Mouse (Mus musculus): Measurements from ENCODE around the gene Rag2.

The Rag2 gene

DNA sequence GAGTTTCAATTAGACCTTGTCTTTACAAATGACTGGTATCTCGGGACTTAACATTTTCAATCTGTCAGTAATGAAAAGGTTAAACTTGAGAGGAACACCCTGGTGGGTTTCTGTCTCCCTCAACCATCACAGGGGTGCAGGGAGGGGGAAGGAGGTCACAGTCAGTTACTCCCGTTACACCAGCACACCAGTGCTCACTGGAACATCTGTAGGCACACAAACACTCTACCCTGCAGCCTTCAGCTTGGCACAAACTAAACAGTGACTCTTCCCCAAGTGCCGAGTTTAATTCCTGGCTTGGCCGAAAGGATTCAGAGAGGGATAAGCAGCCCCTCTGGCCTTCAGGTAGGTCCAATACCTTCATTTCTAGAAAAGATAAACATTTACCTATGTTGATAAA is at the start of gene Rag2:
Gene Rag2, plus strand, starts transcription at position 193 of the 400 bp plus-strand sequence.
- no peak for DNase-seq (ENCODE audit: low read depth, low spot score)

DNA sequence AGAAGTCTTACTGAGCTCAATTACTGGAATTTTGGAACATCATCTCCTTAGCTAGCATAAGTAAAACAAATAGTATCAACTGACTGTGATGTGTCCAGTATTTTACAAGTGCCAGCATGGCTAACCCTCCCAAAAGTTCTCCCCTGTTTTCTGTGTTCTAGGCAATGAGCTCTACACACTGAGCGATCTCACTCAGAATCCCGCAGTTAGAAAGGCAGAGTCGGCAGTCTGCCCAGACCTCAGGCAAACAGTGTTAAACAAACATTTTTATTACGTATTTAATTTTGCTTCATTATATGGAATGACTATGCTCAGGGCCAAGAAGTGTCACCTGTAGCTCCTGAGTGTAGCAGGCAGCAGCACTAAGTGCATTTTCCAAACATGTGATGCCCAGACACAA is 47.3 kb upstream of the Rag2 start:
- DNase-seq (ENCODE audit: low read depth, low spot score): no peak

DNA sequence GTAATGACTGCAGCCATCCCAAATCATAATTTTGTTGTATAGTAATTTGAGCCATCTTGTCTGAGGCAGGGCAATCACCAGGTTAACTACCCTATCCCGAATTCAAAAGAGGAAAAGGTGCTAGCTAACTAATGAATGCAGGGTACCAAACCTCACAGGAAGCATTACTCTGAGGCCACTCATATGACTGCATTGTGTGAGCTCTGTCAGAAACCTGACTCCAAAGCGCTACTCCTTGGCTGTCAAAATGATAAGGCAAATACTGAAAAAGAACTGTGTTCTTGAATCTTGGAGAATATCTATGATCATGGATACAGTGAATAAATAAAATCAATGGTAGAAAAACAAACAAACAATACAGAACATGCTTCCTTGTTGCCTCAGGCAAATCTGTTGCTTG is 44.5 kb upstream of the Rag2 start:
- DNase-seq (ENCODE audit: low read depth, low spot score): no peak

DNA sequence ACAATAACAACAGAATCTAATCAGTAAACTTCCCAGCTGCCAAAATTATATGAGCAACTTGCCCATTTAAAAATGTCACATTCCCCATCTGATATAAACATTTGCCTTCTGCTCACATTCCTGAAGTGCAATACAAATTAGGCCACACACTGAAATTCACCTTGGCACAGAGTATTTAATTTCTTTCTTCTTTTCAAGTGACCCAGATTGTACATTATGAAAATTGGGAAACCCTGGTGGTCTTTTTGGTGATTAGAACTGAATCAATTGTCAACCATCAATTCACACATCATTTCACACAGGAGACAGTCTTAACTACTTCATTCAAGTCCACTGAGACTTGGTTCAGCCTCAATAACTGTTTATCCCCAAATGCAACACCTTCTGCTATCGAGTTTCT is 44.1 kb upstream of the Rag2 start:
- no peak for DNase-seq (ENCODE audit: low read depth, low spot score)

DNA sequence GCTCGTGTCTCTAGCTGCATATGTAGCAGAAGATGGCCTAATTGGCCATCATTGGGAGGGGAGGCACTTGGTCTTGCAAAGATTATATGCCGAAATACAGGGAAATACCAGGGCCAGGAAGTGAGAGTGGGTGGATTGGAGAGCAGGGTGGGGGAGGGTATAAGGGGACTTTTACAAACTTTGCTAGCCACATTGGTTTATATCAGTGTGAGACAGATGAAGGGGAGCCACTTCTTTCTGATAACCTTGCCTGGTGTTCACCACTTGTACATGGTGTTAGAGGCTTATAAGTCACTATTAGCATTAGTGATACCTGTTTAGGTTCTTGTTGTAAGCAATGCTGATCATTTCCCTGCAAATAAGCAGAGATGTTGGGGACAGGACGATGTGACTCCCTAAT is 43.5 kb upstream of the Rag2 start:
- DNase-seq (ENCODE audit: low read depth, low spot score): no peak

DNA sequence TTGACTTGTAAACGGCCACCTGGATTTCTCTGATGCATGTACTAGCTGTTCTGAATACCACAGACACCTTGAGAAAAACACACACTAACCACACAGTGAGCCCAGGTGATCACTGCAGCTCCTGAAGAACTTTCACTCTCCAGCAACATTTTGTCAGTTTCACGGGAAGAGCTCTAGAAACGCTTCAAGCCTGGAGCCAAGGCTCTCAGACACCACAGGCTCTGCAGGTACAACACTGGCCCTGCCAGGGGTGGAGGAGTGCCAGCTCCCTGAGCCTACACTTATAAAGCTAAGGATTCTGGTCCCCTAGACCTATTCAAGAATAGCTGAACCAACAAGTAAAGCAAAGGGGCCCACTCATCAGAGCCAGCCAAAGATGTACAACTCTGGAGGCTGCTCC is 43.1 kb upstream of the Rag2 start:
- DNase-seq (ENCODE audit: low read depth, low spot score): no peak

DNA sequence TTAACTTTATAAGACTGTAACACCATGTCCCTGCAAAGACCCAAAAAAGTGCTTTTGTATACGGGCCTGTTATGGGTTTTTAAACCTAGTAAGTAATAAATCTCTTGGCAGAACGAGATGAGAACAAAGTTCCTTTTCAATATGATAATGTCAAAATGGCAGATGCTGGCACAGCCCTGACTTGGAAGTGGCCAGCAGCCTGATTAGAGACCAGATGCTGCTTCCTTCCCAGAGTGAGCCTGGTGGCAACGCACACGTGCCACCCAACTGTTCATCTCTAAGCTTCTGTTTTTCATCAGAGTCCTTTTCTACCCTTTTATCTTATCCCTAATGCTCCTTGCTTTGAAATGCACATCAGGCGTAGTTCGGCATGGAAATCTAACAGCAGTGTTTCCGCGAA is 33.2 kb upstream of the Rag2 start:
- DNase-seq (ENCODE audit: low read depth, low spot score): no peak

DNA sequence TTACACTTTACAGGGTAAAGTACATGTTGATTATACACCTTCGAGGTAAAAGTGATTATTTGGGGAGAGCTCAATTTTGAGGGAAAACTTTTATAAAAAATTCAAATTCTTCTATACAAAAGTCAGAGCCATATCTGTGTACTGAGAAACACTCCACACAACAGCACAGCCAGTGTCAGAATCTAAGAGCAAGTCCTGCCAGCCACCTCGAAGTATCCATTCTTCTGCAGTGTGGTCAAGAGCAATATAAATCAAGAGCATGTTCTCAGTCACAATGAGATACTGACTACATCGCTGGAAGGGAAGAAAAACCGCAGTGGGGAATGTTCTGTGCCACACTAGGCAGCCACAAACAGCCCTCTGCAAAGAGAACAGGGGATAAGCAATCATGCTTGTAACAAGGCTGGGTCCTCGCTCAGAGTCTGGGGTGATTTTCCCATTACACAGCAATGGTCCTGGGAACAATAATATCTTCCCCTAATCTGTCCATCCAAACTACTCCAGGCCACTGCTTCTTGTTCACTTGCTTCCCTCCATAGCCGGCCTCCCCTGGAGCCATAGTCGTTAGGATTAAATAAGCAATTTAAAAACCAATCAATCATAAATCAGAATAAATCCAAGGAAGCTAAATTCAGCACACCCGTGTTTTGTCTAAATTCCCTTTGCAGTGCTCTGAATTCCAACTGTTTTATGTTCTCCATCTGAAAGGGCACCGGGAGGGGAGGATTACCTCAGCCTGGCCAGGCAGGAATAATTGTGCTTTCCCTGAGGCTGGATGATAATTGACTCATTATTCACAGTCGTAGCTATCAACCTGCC is 32.3 kb upstream of the Rag2 start:
- DNase-seq (ENCODE audit: low read depth, low spot score): peak; percentile 11

DNA sequence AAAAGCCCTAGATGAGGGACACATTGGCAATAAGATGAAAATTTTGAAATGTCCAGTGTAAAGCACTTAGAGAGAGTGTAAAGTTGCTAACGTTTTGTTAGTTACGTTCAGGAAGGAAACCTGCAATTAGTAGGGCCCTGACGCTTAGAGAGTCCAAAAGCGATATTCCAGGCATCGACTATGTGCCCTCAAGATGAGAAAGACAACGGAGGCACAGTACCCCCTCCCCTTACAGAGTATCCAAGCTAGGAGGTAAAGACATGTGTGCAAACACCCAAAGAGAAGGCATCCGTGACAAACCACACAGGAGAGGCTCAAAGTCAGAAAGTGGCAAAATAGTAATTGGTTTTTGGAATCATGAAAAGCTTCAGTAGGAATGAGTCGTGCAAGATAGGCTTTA is 31.6 kb upstream of the Rag2 start:
- no peak for DNase-seq (ENCODE audit: low read depth, low spot score)

DNA sequence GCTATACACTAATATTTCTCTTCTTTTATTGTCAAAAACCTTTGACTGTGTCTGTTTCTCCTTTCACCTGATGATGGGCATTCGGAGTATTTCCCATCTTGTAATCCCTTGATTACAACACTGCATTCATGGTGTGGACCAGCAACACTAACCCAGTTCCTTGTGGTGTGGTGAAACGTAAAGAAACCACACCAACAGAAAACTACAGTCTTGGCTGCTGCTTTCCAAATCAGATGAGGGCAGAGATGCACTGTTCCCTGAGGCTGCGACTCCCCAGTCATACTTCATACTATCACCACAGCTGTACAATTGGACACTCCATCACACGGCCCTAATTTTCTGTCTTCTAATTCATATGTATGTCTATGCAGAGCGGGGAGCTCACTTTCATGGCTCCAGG is 29.8 kb upstream of the Rag2 start:
- no peak for DNase-seq (ENCODE audit: low read depth, low spot score)

DNA sequence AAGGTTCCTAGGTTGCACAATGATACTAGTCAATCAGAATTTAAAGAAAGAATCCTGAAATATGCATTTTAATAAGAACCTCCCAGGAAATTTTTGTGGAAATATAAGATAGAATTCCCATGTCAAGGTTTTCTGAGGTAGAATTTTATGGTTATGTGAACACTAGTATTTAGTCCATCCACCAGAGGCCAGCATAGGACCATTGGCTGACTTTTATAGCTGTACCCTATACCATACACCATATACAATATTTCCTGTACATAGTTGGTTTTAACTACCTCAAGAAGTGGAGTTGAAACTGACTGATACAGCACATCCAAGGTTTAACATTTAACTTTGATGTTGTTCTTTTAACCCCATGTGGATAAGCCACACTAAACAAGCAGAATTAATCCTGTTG is 27.3 kb upstream of the Rag2 start:
- no peak for DNase-seq (ENCODE audit: low read depth, low spot score)

DNA sequence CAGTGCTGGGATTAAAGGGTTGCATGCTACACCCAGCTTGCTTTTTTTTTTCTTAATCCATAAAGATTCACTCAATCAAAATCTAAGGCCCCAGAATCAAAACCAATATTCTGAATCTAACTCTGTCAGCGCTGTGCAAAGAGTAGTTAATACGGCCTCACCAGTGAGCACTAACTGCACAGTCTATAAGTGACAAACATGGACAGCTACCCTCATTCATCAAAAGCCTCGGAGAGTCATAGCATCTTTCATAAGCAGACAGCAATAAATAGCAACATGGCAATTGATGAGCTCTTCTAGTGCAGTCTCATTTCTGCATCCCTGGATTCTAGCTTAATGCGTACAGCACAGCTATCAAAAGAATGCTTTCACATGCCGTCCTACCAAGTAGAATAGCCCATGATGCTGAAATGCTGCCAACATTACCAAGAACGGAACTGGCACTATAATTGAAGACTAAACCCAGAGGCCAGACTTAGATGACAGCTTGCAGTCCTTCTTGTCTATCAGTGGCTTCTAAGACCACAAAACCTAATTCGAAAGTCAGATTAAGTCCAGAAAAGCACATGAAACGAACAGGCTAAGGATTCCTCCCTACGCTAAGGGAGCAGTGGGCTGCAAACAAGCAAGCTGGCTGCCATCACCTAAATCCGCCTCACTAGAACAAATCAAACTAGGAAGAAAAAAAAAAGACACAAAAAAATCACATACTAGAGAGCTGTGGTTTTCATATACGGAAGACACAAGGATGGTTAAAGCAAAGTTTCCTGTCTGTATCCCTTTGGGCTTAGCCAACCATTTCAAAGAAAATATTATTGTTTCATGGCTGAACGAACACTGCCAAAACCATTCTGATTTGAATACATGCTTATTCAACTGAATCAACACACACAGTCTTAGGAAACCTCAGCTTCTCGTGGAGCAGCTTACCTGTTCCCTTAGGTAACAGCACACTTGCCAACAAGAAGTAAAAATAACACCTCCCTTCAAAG is 26.0 kb upstream of the Rag2 start:
- no peak for DNase-seq (ENCODE audit: low read depth, low spot score)

DNA sequence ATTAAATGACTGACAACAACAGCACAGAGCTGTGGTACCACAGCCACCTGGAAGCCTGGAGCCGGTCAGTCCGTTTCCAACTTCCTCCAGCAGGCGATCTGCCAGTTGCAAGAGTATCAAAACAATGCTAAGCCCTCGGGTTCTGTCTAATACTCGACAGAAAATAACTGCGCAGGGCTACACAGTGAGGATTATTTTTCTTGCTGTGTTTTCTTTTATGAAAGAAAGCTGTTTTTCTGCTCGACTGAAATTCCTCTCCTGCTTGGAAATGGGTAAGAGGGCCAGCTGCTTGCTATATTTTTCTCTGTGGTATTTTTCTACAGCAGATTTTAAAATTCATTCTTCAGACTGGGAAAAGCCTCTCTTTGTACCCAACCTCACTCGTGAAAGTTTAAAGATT is 23.8 kb upstream of the Rag2 start:
- DNase-seq (ENCODE audit: low read depth, low spot score): no peak

DNA sequence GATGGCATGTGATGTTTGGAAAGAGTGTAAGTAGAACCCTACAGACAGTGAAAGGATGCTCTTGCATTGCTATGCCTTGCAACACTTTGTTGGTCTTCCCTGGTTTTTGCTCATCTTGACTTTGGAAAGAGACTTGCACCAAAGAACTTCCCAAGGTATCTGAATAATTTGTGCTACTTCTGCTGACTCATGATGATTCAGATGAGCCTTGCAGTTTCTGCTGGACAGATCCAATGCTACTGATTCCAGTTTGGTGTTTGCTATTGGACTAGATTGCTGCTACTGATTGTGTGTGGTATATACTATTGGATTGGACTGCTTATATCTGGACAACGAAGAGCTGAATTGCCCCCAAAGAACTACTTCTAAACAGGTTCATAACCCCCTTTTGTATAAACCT is 21.4 kb upstream of the Rag2 start:
- peak; percentile 16 for DNase-seq (ENCODE audit: low read depth, low spot score)

DNA sequence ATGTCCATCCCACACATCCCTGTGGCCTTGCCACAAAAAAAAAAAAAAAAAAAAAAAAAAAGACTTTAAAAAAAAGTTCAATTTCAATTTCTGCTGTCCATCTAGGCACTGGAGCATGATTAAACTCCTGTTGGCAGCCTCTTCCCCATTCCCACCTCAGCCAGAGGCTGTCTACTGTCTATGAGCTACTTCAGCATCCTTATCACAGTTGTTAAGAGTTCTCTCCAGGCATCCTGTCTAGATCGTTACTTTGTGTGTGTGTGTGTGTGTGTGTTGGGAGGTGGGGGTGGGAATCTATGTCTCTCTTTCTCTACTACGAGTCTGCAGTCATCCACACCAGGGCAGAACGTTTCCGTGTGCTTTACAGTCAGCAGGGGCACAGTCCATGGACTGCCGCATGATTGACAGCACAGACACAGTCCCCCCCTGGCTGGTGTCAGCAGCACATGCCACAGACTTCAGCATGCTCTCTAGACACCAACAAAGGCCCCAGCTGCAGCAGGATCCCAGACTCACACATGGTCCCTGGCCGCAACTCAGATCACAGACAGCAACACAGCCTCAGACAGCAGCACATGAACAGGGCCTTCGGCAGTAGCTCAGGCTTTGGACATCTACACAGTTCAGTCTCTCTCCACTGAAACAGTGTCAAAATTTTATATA is 16.2 kb upstream of the Rag2 start:
- no peak for DNase-seq (ENCODE audit: low read depth, low spot score)

DNA sequence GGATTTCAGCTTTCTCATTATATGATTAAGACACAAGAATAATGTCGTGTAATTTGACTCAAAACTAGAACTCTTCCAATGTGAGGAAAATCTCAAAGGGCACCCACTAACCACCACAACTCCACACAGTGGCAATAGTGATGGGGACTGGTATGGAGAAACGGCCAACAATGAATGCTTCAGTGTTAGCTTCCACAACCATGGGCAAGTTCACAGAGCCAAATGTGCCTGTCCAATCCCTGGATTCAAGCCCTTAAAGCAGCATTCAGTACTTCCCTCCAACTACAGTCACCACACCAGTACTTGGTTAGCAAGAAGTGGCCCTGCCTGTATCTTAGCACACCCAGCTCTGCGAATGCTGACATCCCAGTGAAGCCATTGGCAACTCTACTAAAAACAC is 13.7 kb upstream of the Rag2 start:
- DNase-seq (ENCODE audit: low read depth, low spot score): no peak

DNA sequence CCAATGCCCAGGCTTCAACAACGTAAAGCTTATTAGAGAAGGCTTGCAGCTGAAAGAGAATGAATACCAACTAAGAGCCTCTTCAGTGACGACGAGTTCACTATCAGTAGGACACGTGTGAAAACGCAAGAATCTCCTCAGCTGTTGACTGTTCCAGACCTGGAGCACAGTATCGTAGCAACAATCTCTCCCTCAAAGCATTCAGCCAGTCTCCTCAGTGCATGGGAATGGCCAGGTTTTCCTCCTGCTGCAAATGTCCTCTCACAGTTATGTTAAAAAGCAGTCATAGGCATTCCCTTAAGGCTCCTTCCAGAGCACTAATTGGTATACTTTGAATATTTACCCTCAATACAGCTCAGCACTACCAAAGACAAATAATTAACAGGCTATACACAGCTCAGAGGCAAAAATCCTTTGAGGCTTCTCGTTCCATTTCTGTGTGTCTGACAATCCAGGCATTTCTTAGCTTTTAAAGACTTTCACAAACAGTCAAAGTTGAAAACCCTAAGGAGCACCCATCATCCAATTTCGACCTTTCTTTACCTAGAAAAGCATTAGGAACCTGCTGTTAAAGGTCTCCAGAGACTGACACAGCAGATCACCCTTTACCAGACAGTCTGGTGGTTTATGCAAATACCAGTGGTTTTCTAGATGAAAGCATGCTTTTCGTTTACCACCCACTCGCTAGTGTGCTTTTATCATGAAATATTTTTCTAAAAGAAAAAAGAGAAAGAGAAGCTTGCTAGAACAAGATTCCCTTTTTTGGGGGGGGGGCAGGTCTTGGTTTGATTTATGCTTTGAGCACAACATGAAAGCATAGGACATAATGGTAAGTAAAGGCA is 8.8 kb upstream of the Rag2 start:
- DNase-seq (ENCODE audit: low read depth, low spot score): no peak

DNA sequence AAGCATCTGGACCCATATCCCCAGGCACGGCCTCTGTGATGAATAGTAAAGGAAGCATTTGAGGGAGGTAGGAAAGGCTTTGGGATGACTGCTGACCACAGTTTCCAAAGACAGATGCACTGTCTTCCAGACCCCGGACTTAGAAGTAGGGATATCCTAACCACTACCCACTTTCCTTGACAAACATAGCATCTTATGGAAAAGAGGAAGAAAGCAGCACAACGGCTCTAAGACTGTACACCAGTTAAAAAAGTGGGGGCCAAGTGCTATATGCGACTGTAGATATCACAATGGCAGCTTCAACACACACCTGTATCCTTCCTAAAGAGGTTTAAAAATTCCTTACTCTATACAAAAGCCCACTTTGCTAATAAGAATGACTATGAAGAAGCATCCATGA is 6.1 kb upstream of the Rag2 start:
- DNase-seq (ENCODE audit: low read depth, low spot score): no peak

DNA sequence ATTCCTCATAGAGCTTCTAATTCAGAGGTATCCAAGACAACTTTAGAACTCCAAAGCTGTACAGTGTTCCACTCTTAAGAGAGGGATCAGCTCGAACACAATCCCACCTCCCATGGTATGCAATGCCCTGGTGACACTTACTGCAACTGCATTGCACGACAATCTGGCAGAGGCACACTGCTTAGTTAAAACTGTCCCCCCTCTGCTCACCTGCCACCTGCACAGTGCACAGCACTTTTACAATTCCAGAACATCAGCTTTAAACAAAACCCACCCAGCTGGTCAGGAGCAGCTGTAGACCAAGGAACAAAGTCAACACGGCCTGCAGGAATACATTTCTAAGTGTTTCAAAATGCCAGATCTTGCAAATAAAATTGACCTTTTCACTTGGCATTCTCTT is 3.6 kb upstream of the Rag2 start:
- DNase-seq (ENCODE audit: low read depth, low spot score): no peak

DNA sequence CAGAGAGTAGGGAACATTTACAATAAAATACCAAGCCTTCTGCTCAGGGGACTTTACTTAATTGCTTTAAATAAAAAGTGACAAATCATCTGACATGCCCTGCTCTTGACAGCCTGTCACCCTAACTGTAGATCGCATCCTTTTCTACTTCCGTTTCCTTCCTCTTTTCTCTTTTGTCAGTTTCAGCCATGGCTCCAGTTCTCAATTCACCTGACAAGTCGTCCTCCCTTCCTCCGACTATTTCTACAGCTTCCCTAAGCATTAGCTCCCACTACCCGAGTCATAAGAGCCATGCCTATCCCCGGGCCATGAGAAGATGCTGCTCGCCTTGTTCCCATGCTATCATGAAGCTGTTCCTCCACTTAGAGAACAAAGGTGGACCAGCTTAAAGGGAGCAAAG is 2.9 kb upstream of the Rag2 start:
- no peak for DNase-seq (ENCODE audit: low read depth, low spot score)

DNA sequence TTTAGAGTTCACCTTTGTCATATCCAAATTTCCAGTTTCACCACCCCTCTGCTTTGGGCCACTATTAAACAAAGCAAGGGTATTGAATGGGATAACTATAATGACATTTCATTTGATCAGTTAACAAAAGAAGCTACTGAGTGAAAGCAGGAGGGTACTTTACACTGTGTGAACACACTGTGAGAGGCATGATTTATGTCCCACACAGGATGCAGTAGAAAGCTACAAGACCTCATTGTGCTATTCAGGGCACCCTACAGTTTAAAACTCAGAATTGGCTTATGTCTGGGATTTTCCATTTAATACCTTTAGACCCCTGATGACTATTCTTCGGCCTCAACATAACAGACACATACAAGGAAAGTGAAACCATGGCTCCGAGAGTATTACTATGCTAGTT is 1.5 kb upstream of the Rag2 start:
- no peak for DNase-seq (ENCODE audit: low read depth, low spot score)
